Mouse (Mus musculus) limb, embryonic 10.5 days (tissue): ENCODE results near the gene Sgk1. TPM values are rescaled to one million over a fixed set of nuclear protein-coding genes. Genes with fewer than 3 reads are reported as not detected.

ENCODE experiments used
- DNase-seq: peaks from one replicate; pipeline ENCODE4 v3.0.0-alpha.2; 2017; ENCODE audit warnings: low spot score
- H3K27ac ChIP-seq: fragments of 300-500 bp; sonication (generic); 2 replicates; pipeline ENCODE4 v1.5.1; 2016; ENCODE audit warnings: mild to moderate bottlenecking
- H3K27me3 ChIP-seq: fragments of 300-500 bp; sonication (generic); 2 replicates; pipeline ENCODE4 v1.6.1; 2016; ENCODE audit warnings: low read depth, mild to moderate bottlenecking; ENCODE audit not compliant: poor library complexity, severe bottlenecking
- H3K36me3 ChIP-seq: fragments of 300-500 bp; sonication (generic); 2 replicates; pipeline ENCODE4 v1.6.1; 2016; ENCODE audit warnings: mild to moderate bottlenecking, moderate library complexity
- H3K4me1 ChIP-seq: fragments of 300-500 bp; sonication (generic); 2 replicates; pipeline ENCODE4 v1.6.1; 2016
- H3K4me3 ChIP-seq: fragments of 300-500 bp; sonication (generic); 2 replicates; pipeline ENCODE4 v1.5.1; 2016; ENCODE audit warnings: mild to moderate bottlenecking, moderate library complexity
- H3K9me3 ChIP-seq: fragments of 300-500 bp; sonication (generic); replicated peaks from 2 replicates; pipeline ENCODE4 v1.6.1; 2016; ENCODE audit warnings: mild to moderate bottlenecking
- WGBS: fragments of 180-500 bp; shearing (Covaris S2); methylation state at CpG from one replicate; pipeline ENCODE4 v1.1.7; 2016; 5-methylcytosine and 5-hydroxymethylcytosine counted together
- polyA plus RNA-seq: library from polyadenylated mRNA; unstranded; fragments of >200 nt; fragmentation: Nextera tagmentation; extraction: Ambion mirVana; gene quantifications from 2 replicates; pipeline ENCODE4 v1.2.1, GENCODE M21; 2016

The Sgk1 gene
- polyA plus RNA-seq, 1 experiment from 2014 or later, result 13.0 TPM

DNA sequence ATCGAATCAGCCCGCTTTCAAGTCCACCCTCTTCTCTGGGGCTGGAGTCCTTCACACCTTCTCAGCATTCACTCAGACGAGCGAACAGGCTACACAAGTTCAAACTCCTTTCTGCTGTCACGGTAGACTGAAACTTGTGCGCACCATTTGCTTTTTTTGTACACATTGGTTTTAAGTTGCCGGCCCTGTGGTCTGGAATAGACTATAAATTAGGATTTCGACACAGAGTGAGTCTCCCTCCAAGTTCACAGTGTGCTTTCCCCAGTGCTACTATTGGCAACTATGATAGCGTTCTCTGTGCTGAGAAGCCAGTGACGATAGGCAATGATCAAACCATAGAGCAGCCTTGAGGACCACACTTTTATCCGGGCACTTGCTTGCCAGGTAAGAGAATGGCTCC is 91.7 kb downstream of the Sgk1 start:
- Histone ChIP-seq H3K4me3 (no peak overlapping the region), H3K4me1 (peaks cover 11% of the 10 kb centered on the region), H3K27ac (no peak overlapping the region), H3K27me3 (no peaks in the 10 kb centered on the region), H3K36me3 (no peaks in the 10 kb centered on the region), H3K9me3 (no peaks in the 10 kb centered on the region)
- DNase-seq, result no peak
- WGBS, result 85% methylated on average over 11 of the region's 11 CpGs

- DNase-seq, result no peak
- Histone ChIP-seq H3K36me3 (no peaks in the 10 kb centered on the region), H3K9me3 (no peaks in the 10 kb centered on the region), H3K27me3 (no peaks in the 10 kb centered on the region), H3K4me3 (no peak overlapping the region), H3K27ac (no peak overlapping the region), H3K4me1 (peaks cover 11% of the 10 kb centered on the region)
- 88% methylated on average over 3 of the region's 3 CpGs for WGBS
These were observed 92.8 kb downstream of the Sgk1 start for GRCm38 (mm10) chr10:21974801-21975200.

GRCm38 (mm10) chr10:21975384-21975783 is 93.4 kb downstream of the Sgk1 start:
- Histone ChIP-seq H3K36me3 (no peaks in the 10 kb centered on the region), H3K27ac (no peak overlapping the region), H3K9me3 (no peaks in the 10 kb centered on the region), H3K27me3 (no peaks in the 10 kb centered on the region), H3K4me3 (no peak overlapping the region), H3K4me1 (peaks cover 9% of the 10 kb centered on the region)
- DNase-seq, result no peak
- WGBS, result 79% methylated on average over 6 of the region's 6 CpGs

- no peaks in the 10 kb centered on the region for H3K27me3 ChIP-seq
- no peak overlapping the region for H3K27ac ChIP-seq
- H3K36me3 ChIP-seq, result no peaks in the 10 kb centered on the region
- no peak for DNase-seq
- H3K4me1 ChIP-seq, result peaks cover 3% of the 10 kb centered on the region; the same call in 1 of the 2 replicates
- 91% methylated on average over 5 of the region's 5 CpGs for WGBS
- no peaks in the 10 kb centered on the region for H3K9me3 ChIP-seq
- H3K4me3 ChIP-seq, result no peak overlapping the region
These were observed 94.3 kb downstream of the Sgk1 start for GRCm38 (mm10) chr10:21976253-21976652.

- 89% methylated on average over 9 of the region's 9 CpGs for whole genome bisulfite sequencing
- Histone ChIP-seq H3K27me3 (no peaks in the 10 kb centered on the region), H3K27ac (no peak overlapping the region), H3K36me3 (no peaks in the 10 kb centered on the region), H3K4me3 (no peak overlapping the region), H3K4me1 (peaks cover under 1% of the 10 kb centered on the region; the same call in 1 of the 2 replicates), H3K9me3 (no peaks in the 10 kb centered on the region)
- DNase-seq, result no peak
These were observed 96.4 kb downstream of the Sgk1 start for GRCm38 (mm10) chr10:21978421-21978820.

- Histone ChIP-seq H3K27ac (no peak overlapping the region), H3K4me1 (no peaks in the 10 kb centered on the region), H3K27me3 (no peaks in the 10 kb centered on the region), H3K36me3 (no peaks in the 10 kb centered on the region), H3K9me3 (no peaks in the 10 kb centered on the region), H3K4me3 (no peak overlapping the region)
- DNase-seq, result no peak
- WGBS, result 91% methylated on average over 5 of the region's 5 CpGs
These were observed 97.4 kb downstream of the Sgk1 start for GRCm38 (mm10) chr10:21979286-21979965.

- Histone ChIP-seq H3K9me3 (no peaks in the 10 kb centered on the region), H3K4me3 (no peak overlapping the region), H3K36me3 (no peaks in the 10 kb centered on the region), H3K27me3 (no peaks in the 10 kb centered on the region), H3K27ac (no peak overlapping the region), H3K4me1 (no peaks in the 10 kb centered on the region)
- WGBS, result 91% methylated on average over 6 of the region's 6 CpGs
- no peak for DNase-seq
These were observed 98.9 kb downstream of the Sgk1 start for GRCm38 (mm10) chr10:21980780-21981435.

DNA sequence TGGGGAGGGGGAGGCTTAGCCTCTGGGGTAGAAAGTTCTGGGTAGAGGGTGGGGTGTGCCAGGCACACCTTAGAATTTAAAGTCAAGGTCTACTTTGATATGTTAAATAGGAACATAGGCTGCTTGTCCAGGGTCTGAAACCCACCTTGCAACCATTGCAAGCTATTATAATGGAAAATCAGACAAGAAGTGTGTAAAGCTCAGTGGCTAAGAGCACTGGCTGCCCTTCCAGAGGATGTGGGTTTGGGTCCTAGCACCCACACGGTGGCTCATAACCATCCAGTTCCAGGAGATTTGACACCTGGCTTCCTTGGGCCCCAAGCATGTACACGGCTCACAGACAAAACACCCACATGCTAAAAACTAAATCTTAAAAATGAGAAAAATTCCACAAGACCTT is 100.3 kb downstream of the Sgk1 start:
- H3K27ac ChIP-seq, result no peak overlapping the region
- no peak for DNase-seq
- no peaks in the 10 kb centered on the region for H3K27me3 ChIP-seq
- WGBS, result 81% methylated on average over 2 of the region's 2 CpGs
- no peaks in the 10 kb centered on the region for H3K9me3 ChIP-seq
- H3K36me3 ChIP-seq, result no peaks in the 10 kb centered on the region
- H3K4me3 ChIP-seq, result no peak overlapping the region
- no peaks in the 10 kb centered on the region for H3K4me1 ChIP-seq

GRCm38 (mm10) chr10:21988489-21988888 is 106.5 kb downstream of the Sgk1 start:
- Histone ChIP-seq H3K9me3 (no peaks in the 10 kb centered on the region), H3K27me3 (peaks cover 22% of the 10 kb centered on the region), H3K27ac (no peak overlapping the region), H3K36me3 (no peaks in the 10 kb centered on the region), H3K4me1 (peaks cover 21% of the 10 kb centered on the region), H3K4me3 (no peak overlapping the region)
- no peak for DNase-seq
- WGBS, result 80% methylated on average over 5 of the region's 5 CpGs

GRCm38 (mm10) chr10:21991351-21991840 is 109.4 kb downstream of the Sgk1 start:
- WGBS, result 18% methylated on average over 17 of the region's 17 CpGs
- DNase-seq, result peak; percentile 72
- peaks cover 22% of the 10 kb centered on the region for H3K27me3 ChIP-seq
- H3K4me3 ChIP-seq, result peak overlapping the region; percentile 37; the same call in 1 of the 2 replicates
- H3K9me3 ChIP-seq, result no peaks in the 10 kb centered on the region
- peaks cover 23% of the 10 kb centered on the region for H3K4me1 ChIP-seq
- H3K36me3 ChIP-seq, result no peaks in the 10 kb centered on the region
- H3K27ac ChIP-seq, result peak overlapping the region; percentile 33; the same call in 1 of the 2 replicates

DNA sequence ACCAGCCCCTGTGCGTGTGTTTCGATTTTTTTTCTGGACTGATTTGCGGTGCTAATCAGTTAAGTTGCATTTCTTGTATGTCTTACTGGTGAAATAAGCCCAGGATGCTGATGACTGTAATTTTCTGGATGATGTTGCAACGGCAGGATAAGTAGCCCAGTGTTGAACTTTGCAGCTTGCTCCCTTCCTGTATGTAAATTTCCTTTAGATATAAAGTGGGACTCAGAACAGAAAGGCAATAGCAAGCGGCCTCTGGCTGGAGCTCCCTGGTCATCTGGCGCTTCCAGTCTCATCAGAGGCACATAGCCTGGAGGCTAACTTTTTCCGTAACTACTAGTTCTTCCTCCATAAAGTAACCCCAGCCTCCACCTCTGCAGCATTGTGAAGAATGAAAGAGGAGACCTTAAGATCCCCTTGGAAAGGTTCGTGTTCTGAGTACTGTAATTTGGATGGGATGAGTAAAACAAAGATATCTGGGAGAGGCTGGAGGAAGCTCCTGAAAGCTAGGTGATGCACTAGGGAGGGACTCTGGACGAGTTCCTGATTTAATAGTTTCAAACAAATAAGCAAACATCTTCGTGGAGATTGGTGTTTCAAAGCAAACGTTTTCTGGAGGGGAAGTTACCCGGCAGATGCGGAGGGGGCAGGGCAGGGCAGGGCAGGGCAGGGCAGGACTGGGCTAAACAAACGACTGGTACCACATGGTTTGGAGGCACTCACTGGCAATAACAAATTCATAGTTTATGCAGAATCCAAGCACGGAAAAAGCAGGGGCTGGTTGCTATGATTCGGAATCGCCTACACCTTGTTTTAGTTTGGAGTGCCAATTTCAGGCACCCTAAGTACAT is 110.2 kb downstream of the Sgk1 start:
- H3K9me3 ChIP-seq, result no peaks in the 10 kb centered on the region
- DNase-seq, result peak; percentile 44
- peak overlapping the region; percentile 82 for H3K4me3 ChIP-seq
- no peaks in the 10 kb centered on the region for H3K36me3 ChIP-seq
- H3K27me3 ChIP-seq, result peaks cover 22% of the 10 kb centered on the region
- WGBS, result 15% methylated on average over 17 of the region's 17 CpGs
- peaks cover 23% of the 10 kb centered on the region for H3K4me1 ChIP-seq
- H3K27ac ChIP-seq, result peak overlapping the region; percentile 66; the same call in 1 of the 2 replicates

- peaks cover 23% of the 10 kb centered on the region for H3K4me1 ChIP-seq
- H3K9me3 ChIP-seq, result no peaks in the 10 kb centered on the region
- peak overlapping the region; percentile 82 for H3K4me3 ChIP-seq
- peak overlapping the region; percentile 66; the same call in 1 of the 2 replicates for H3K27ac ChIP-seq
- peak; percentile 86 for DNase-seq
- 1% methylated on average over 30 of the region's 30 CpGs for WGBS
- H3K27me3 ChIP-seq, result peaks cover 22% of the 10 kb centered on the region
- H3K36me3 ChIP-seq, result no peaks in the 10 kb centered on the region
These were observed 111.0 kb downstream of the Sgk1 start for GRCm38 (mm10) chr10:21992834-21993514.
